In the genomic region with DNA sequence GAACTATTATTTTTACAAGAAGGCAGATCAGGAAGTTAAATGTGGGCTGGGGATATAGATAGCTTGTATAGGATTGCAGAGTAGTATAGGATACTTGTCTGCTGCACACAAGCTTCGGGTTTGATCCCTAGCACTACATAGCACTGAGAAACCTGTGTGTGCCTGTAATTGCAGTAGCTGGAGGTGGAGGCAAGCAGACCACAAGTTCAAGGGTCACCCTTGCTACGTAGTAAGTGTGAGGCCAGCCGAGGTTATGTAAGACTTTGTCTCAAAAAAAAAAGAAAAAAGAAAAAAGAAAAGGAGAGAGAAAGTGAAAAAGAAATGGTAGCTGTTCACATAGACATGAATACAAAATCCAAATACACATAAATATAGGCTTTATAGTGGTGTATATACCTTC, we compare ENCODE assay signal across 13 mouse cellular contexts.
DNase-seq lines count a peak whose midpoint lies in the region; ATAC-seq and TF ChIP-seq lines count a peak whose summit lies in the region.
"Had no signal": no experiment of that assay in that cellular context is flagged by ENCODE, and none has a peak within 500 bp of the region (broad histone marks: within the 10 kb centered on the region; RNA-seq: fewer than 3 reads in every experiment).

No protein-coding gene starts in this region.

- no peaks in the 10 kb centered on the region for H3K27me3 ChIP-seq in heart, embryonic 13.5 days (replicated peaks)
- H3K27me3 ChIP-seq in heart, embryonic 10.5 days (ENCODE audit: insufficient read depth, poor library complexity, severe bottlenecking): no peaks in the 10 kb centered on the region
- no peaks in the 10 kb centered on the region for H3K27me3 ChIP-seq in lung, embryonic 14.5 days (ENCODE audit: insufficient read depth, low read length)
- H3K27me3 ChIP-seq in kidney, postnatal 0 days (ENCODE audit: insufficient read depth, low read length): no peaks in the 10 kb centered on the region
- H3K27me3 ChIP-seq in stomach, embryonic 16.5 days (ENCODE audit: control insufficient read depth, insufficient read depth, low read length): no peaks in the 10 kb centered on the region
- H3K27me3 ChIP-seq in midbrain, embryonic 11.5 days (ENCODE audit: control insufficient read depth, insufficient read depth, low read length): no peaks in the 10 kb centered on the region
- H3K27me3 ChIP-seq: midbrain, embryonic 13.5 days had no signal

- no peak overlapping the region for H3K4me3 ChIP-seq in heart, embryonic 13.5 days
- H3K4me3 ChIP-seq in heart, embryonic 10.5 days: no peak overlapping the region
- no peak overlapping the region for H3K4me3 ChIP-seq in lung, embryonic 14.5 days (ENCODE audit: low read depth, low read length)
- H3K4me3 ChIP-seq in kidney, postnatal 0 days (replicated peaks; ENCODE audit: low read depth, low read length): no peak overlapping the region
- H3K4me3 ChIP-seq in stomach, embryonic 16.5 days (replicated peaks; ENCODE audit: low read length): no peak overlapping the region
- no peak overlapping the region for H3K4me3 ChIP-seq in midbrain, embryonic 11.5 days (ENCODE audit: low read depth, low read length)
- H3K4me3 ChIP-seq: midbrain, embryonic 13.5 days had no signal

- no peak overlapping the region for H3K4me2 ChIP-seq in heart, embryonic 13.5 days
- H3K4me2 ChIP-seq in lung, embryonic 14.5 days: no peak overlapping the region
- no peak overlapping the region for H3K4me2 ChIP-seq in kidney, postnatal 0 days (ENCODE audit: low read length)
- no peak overlapping the region for H3K4me2 ChIP-seq in stomach, embryonic 16.5 days (ENCODE audit: low read depth, low read length)
- no peak overlapping the region for H3K4me2 ChIP-seq in midbrain, embryonic 11.5 days
- H3K4me2 ChIP-seq: midbrain, embryonic 13.5 days had no signal

- H3K9me3 ChIP-seq in heart, embryonic 13.5 days: no peaks in the 10 kb centered on the region
- H3K9me3 ChIP-seq in heart, embryonic 10.5 days: no peaks in the 10 kb centered on the region
- no peaks in the 10 kb centered on the region for H3K9me3 ChIP-seq in lung, embryonic 14.5 days (ENCODE audit: low read depth, low read length)
- H3K9me3 ChIP-seq in kidney, postnatal 0 days (replicated peaks; ENCODE audit: low read length): no peaks in the 10 kb centered on the region
- no peaks in the 10 kb centered on the region for H3K9me3 ChIP-seq in stomach, embryonic 16.5 days (replicated peaks; ENCODE audit: control insufficient read depth, low read length)
- H3K9me3 ChIP-seq in midbrain, embryonic 11.5 days (ENCODE audit: control insufficient read depth, low read length): no peaks in the 10 kb centered on the region
- H3K9me3 ChIP-seq: midbrain, embryonic 13.5 days had no signal

- H3K27ac ChIP-seq in heart, embryonic 13.5 days (replicated peaks): peak overlapping the region; percentile 77
- H3K27ac ChIP-seq in heart, embryonic 10.5 days: no peak overlapping the region
- H3K27ac ChIP-seq in lung, embryonic 14.5 days (ENCODE audit: low read depth): peak overlapping the region; percentile 78
- H3K27ac ChIP-seq in kidney, postnatal 0 days: 0 out of 2 replicates have a peak overlapping the region, but pooled peaks have one; percentile 51
- peak overlapping the region; percentile 46 for H3K27ac ChIP-seq in stomach, embryonic 16.5 days (ENCODE audit: low read length)
- H3K27ac ChIP-seq in midbrain, embryonic 11.5 days (ENCODE audit: low read depth, low read length): no peak overlapping the region
- H3K27ac ChIP-seq: midbrain, embryonic 13.5 days had no signal

- no peak overlapping the region for H3K9ac ChIP-seq in heart, embryonic 13.5 days
- no peak overlapping the region for H3K9ac ChIP-seq in lung, embryonic 14.5 days
- no peak overlapping the region for H3K9ac ChIP-seq in kidney, postnatal 0 days (ENCODE audit: low read depth, low read length)
- no peak overlapping the region for H3K9ac ChIP-seq in stomach, embryonic 16.5 days (ENCODE audit: low read length)
- H3K9ac ChIP-seq in midbrain, embryonic 11.5 days (ENCODE audit: low read length): no peak overlapping the region
- H3K9ac ChIP-seq: midbrain, embryonic 13.5 days had no signal

- DNase-seq in heart, embryonic 10.5 days (ENCODE audit: low spot score): no peak
- no peak for DNase-seq in lung, embryonic 14.5 days
- no peak for DNase-seq in lung, postnatal 10 days
- no peak for DNase-seq in kidney, postnatal 0 days (ENCODE audit: low spot score)
- DNase-seq in thymus, postnatal 36 days: no peak
- no peak for DNase-seq in midbrain, embryonic 11.5 days (ENCODE audit: low spot score, missing footprints)
- DNase-seq: cerebellum, adult 11-12 months; right cerebral cortex, postnatal 4 days had no signal

- WGBS in heart, embryonic 13.5 days: 41% methylated on average over 3 of the region's 3 CpGs
- 63% methylated on average over 3 of the region's 3 CpGs for WGBS in heart, embryonic 10.5 days
- 29% methylated on average over 3 of the region's 3 CpGs for WGBS in lung, embryonic 14.5 days
- WGBS in kidney, postnatal 0 days: 31% methylated on average over 3 of the region's 3 CpGs
- WGBS in stomach, embryonic 16.5 days: 24% methylated on average over 3 of the region's 3 CpGs
- WGBS in midbrain, embryonic 11.5 days: 68% methylated on average over 3 of the region's 3 CpGs

- ATAC-seq in heart, embryonic 13.5 days (ENCODE audit: extremely low read depth, insufficient number of reproducible peaks, low FRiP score, low TSS enrichment): no peak
- ATAC-seq in lung, embryonic 14.5 days (ENCODE audit: insufficient read depth): no peak
- ATAC-seq in kidney, postnatal 0 days (replicated peaks; ENCODE audit: low FRiP score, low read depth): no peak
- no peak for ATAC-seq in stomach, embryonic 16.5 days (ENCODE audit: insufficient read depth, low FRiP score)
- no peak for ATAC-seq in midbrain, embryonic 11.5 days (ENCODE audit: low FRiP score)
- ATAC-seq: activated CD4-positive, CD25-positive, alpha-beta regulatory T cell, adult 4 months; forebrain, embryonic 14.5 days; midbrain, embryonic 13.5 days had no signal

- peaks cover 40% of the 10 kb centered on the region for H3K4me1 ChIP-seq in heart, embryonic 13.5 days
- peaks cover 37% of the 10 kb centered on the region for H3K4me1 ChIP-seq in heart, embryonic 10.5 days
- H3K4me1 ChIP-seq in lung, embryonic 14.5 days (ENCODE audit: insufficient read depth): peaks cover 17% of the 10 kb centered on the region
- peaks cover 13% of the 10 kb centered on the region for H3K4me1 ChIP-seq in kidney, postnatal 0 days (replicated peaks; ENCODE audit: insufficient read depth, low read length)
- peaks cover 15% of the 10 kb centered on the region; the same call in 1 of the 2 replicates for H3K4me1 ChIP-seq in stomach, embryonic 16.5 days (ENCODE audit: control insufficient read depth, insufficient read depth, low read length)
- H3K4me1 ChIP-seq in midbrain, embryonic 11.5 days (ENCODE audit: control insufficient read depth, insufficient read depth, low read length): no peaks in the 10 kb centered on the region
- H3K4me1 ChIP-seq: midbrain, embryonic 13.5 days had no signal

- no peak for TF ChIP-seq CTCF in lung, embryonic 14.5 days (IDR thresholded peaks at IDR 0.05; ENCODE audit: low read depth)
- no peak for TF ChIP-seq CTCF in kidney, postnatal 0 days (IDR thresholded peaks at IDR 0.05; ENCODE audit: low read depth)

- H3K36me3 ChIP-seq in heart, embryonic 13.5 days: no peaks in the 10 kb centered on the region
- H3K36me3 ChIP-seq in heart, embryonic 10.5 days: no peaks in the 10 kb centered on the region
- no peaks in the 10 kb centered on the region for H3K36me3 ChIP-seq in lung, embryonic 14.5 days (ENCODE audit: insufficient read depth)
- no peaks in the 10 kb centered on the region for H3K36me3 ChIP-seq in kidney, postnatal 0 days (ENCODE audit: insufficient read depth, low read length)
- H3K36me3 ChIP-seq in stomach, embryonic 16.5 days (ENCODE audit: control insufficient read depth, insufficient read depth, low read length): no peaks in the 10 kb centered on the region
- H3K36me3 ChIP-seq in midbrain, embryonic 11.5 days (ENCODE audit: control insufficient read depth, insufficient read depth, low read length): no peaks in the 10 kb centered on the region
- H3K36me3 ChIP-seq: midbrain, embryonic 13.5 days had no signal

Comparison
In these comparisons a context has a peak if more than half of its experiments do, and no peak if none do; other contexts are left out.
1. H3K27ac ChIP-seq: peak in heart, embryonic 13.5 days (single experiment), lung, embryonic 14.5 days (single experiment), kidney, postnatal 0 days (single experiment) and stomach, embryonic 16.5 days (single experiment); none in heart, embryonic 10.5 days (single experiment) and midbrain, embryonic 11.5 days (single experiment).